Mouse (Mus musculus): ENCODE measurements around the gene B9d2. TPM values are rescaled to one million over a fixed set of nuclear protein-coding genes. Genes with fewer than 3 reads are reported as not detected.

The B9d2 gene
- polyA plus RNA-seq, 2 experiments: 25.1 to 28.1 TPM

DNA sequence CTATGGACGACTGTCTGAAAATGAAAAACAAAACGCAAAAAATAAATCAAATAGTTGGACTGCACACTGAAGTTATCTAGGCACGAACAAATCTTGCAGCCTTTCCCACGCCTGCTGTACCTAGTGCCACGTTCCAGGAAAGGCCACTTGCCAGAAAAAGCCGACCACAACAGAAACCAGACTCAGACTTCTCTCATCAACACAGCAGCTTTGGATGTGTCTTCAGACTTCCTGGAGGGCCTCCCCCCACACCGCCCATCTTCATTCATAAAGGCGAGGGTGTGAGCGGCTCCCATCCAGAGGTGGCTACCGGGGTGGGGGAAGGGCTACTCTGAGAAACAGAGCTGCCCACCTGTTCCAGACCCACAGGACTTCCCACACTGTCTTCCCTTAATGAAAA, 36.4 kb upstream of the B9d2 start:
- TF ChIP-seq POLR2A (IDR thresholded peaks at IDR 0.05; ENCODE audit: borderline replicate concordance, extremely low read depth, insufficient read depth, insufficient read length): no peak
- no peak for DNase-seq (ENCODE audit: low spot score)
- 83% methylated on average over 10 of the region's 10 CpGs for WGBS

DNA sequence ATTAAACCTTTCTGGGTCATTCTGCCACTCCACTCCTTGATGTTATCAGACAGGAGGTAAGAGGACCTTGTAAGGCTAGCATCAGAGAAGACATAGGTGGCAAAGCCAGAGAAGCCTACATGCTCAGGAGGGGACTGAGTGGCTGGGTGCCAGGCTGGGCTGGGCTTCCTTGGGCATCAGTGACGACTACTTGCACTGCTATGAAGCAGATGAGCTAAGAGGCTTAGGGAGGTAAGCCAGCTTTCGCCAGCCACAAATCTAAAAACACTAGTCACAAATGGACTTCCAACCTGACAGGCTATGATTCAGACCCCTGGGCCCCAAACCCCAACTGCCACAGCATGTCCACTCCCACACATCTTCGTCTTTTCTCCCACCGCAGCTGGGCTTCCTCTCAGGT, 35.9 kb upstream of the B9d2 start:
- H3K4me2 ChIP-seq (replicated peaks; ENCODE audit: low read depth, low read length, severe bottlenecking): no peak overlapping the region
- H3K4me1 ChIP-seq (ENCODE audit: control insufficient read depth, insufficient read depth, low read length): no peaks in the 10 kb centered on the region
- no peak overlapping the region for H3K9ac ChIP-seq (ENCODE audit: low read depth, low read length, severe bottlenecking)
- H3K27me3 ChIP-seq (ENCODE audit: control insufficient read depth, insufficient read depth, low read length): no peaks in the 10 kb centered on the region
- H3K4me3 ChIP-seq (replicated peaks; ENCODE audit: low read length): no peak overlapping the region
- H3K36me3 ChIP-seq (ENCODE audit: control insufficient read depth, insufficient read depth, low read length): 0 out of 2 replicates have a peak, but pooled peaks cover 11% of the 10 kb centered on the region
- no peak for TF ChIP-seq POLR2A (IDR thresholded peaks at IDR 0.05; ENCODE audit: borderline replicate concordance, extremely low read depth, insufficient read depth, insufficient read length)
- DNase-seq (ENCODE audit: low spot score) (no peak), ATAC-seq (ENCODE audit: low FRiP score, low read depth) (no peak)
- WGBS: 93% methylated on average over 4 of the region's 4 CpGs
- H3K27ac ChIP-seq (replicated peaks; ENCODE audit: low read depth, low read length): no peak overlapping the region
- H3K9me3 ChIP-seq (ENCODE audit: control insufficient read depth, low read length): no peaks in the 10 kb centered on the region

More for the DNA sequence above, 36.4 kb upstream of the B9d2 start:
- no peak overlapping the region for H3K9ac ChIP-seq (ENCODE audit: low read depth, low read length, severe bottlenecking)
- H3K4me2 ChIP-seq (replicated peaks; ENCODE audit: low read depth, low read length, severe bottlenecking): no peak overlapping the region
- H3K36me3 ChIP-seq (ENCODE audit: control insufficient read depth, insufficient read depth, low read length): 0 out of 2 replicates have a peak, but pooled peaks cover 11% of the 10 kb centered on the region
- no peaks in the 10 kb centered on the region for H3K9me3 ChIP-seq (ENCODE audit: control insufficient read depth, low read length)
- H3K27ac ChIP-seq (replicated peaks; ENCODE audit: low read depth, low read length): no peak overlapping the region
- ATAC-seq (ENCODE audit: low FRiP score, low read depth): no peak
- H3K27me3 ChIP-seq (ENCODE audit: control insufficient read depth, insufficient read depth, low read length): no peaks in the 10 kb centered on the region
- H3K4me3 ChIP-seq (replicated peaks; ENCODE audit: low read length): no peak overlapping the region
- H3K4me1 ChIP-seq (ENCODE audit: control insufficient read depth, insufficient read depth, low read length): no peaks in the 10 kb centered on the region

DNA sequence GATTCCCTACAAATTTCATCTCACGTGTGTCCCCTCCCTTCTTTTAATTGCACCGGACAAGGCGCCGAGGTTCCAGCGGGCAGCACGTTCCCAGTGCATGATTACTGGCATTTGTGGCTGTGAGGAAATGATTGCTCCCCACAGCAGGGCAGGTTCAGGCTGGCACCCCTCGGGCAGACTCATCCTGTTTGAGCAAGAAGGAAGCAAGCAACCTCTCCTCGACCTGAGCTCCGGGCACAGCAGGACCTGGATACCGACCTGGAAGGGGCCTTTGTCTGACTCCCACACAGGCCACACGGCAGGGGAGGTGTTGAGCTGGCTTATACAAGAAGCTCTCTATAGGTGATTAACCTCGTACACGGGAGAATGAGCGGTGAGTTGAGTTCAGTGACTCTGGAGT, 35.5 kb upstream of the B9d2 start:
- DNase-seq (ENCODE audit: low spot score): no peak
- Histone ChIP-seq H3K9me3 (ENCODE audit: control insufficient read depth, low read length) (no peaks in the 10 kb centered on the region), H3K36me3 (ENCODE audit: control insufficient read depth, insufficient read depth, low read length) (0 out of 2 replicates have a peak, but pooled peaks cover 11% of the 10 kb centered on the region), H3K4me3 (replicated peaks; ENCODE audit: low read length) (no peak overlapping the region), H3K9ac (ENCODE audit: low read depth, low read length, severe bottlenecking) (no peak overlapping the region), H3K27me3 (ENCODE audit: control insufficient read depth, insufficient read depth, low read length) (no peaks in the 10 kb centered on the region), H3K27ac (replicated peaks; ENCODE audit: low read depth, low read length) (no peak overlapping the region), H3K4me2 (replicated peaks; ENCODE audit: low read depth, low read length, severe bottlenecking) (no peak overlapping the region), H3K4me1 (ENCODE audit: control insufficient read depth, insufficient read depth, low read length) (no peaks in the 10 kb centered on the region)
- 73% methylated on average over 14 of the region's 14 CpGs for WGBS
- no peak for TF ChIP-seq POLR2A (IDR thresholded peaks at IDR 0.05; ENCODE audit: borderline replicate concordance, extremely low read depth, insufficient read depth, insufficient read length)
- no peak for ATAC-seq (ENCODE audit: low FRiP score, low read depth)

DNA sequence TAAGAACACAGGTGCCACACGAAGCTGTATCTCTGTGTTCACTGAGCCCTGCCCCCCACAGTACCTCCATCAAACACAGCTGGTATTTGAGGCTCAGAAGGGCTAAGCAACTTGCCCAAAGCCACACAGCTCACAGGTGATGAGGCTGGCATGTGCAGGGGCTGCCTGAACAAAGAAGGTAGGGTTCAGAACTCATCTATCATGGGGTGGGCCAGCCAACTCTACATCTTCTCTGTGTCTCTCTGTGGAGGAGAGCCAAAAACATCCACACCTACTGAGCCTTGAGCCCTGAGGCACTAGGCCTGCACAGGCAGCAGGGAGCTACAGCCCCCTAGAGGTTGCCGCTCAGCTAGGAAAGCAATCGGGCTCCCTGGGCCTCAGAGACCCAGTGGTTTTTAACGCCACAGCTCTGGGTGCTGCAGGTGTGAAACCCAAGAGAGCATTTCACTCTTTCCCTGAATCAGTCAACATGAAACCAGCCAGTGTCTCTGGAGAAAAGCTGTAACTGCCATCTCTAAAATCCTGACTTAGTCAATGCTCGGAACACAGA, 32.9 kb upstream of the B9d2 start:
- TF ChIP-seq POLR2A (IDR thresholded peaks at IDR 0.05; ENCODE audit: borderline replicate concordance, extremely low read depth, insufficient read depth, insufficient read length): no peak
- Histone ChIP-seq H3K9ac (ENCODE audit: low read depth, low read length, severe bottlenecking) (no peak overlapping the region), H3K27me3 (ENCODE audit: control insufficient read depth, insufficient read depth, low read length) (no peaks in the 10 kb centered on the region), H3K36me3 (ENCODE audit: control insufficient read depth, insufficient read depth, low read length) (0 out of 2 replicates have a peak, but pooled peaks cover 5% of the 10 kb centered on the region), H3K4me1 (ENCODE audit: control insufficient read depth, insufficient read depth, low read length) (no peaks in the 10 kb centered on the region), H3K9me3 (ENCODE audit: control insufficient read depth, low read length) (no peaks in the 10 kb centered on the region), H3K4me3 (replicated peaks; ENCODE audit: low read length) (no peak overlapping the region), H3K4me2 (replicated peaks; ENCODE audit: low read depth, low read length, severe bottlenecking) (no peak overlapping the region), H3K27ac (replicated peaks; ENCODE audit: low read depth, low read length) (no peak overlapping the region)
- 51% methylated on average over 5 of the region's 5 CpGs for WGBS
- DNase-seq (ENCODE audit: low spot score) (no peak), ATAC-seq (ENCODE audit: low FRiP score, low read depth) (no peak)

DNA sequence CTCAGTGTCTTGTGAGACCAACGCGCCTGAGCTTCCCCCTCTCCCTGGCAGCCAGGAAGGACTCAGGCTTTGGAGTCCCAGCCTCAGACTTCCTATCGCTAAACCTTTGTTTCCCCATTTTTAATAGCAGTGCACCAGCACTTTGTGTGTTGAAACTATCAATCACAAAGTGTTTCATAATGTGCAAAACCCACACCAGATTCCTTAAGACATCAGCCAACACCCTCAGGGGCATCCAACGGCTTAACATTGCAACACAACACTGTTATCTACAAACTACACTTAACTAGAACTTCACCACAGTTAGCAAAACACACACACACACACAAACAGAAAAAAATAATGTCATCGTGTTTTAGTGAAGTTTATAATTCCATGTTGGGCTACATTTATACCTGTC, 30.7 kb upstream of the B9d2 start:
- no peak for TF ChIP-seq POLR2A (IDR thresholded peaks at IDR 0.05; ENCODE audit: borderline replicate concordance, extremely low read depth, insufficient read depth, insufficient read length)

More for the DNA sequence above, 30.7 kb upstream of the B9d2 start:
- Histone ChIP-seq H3K9me3 (ENCODE audit: control insufficient read depth, low read length) (no peaks in the 10 kb centered on the region), H3K36me3 (ENCODE audit: control insufficient read depth, insufficient read depth, low read length) (peaks cover 16% of the 10 kb centered on the region; the same call in 1 of the 2 replicates), H3K27ac (replicated peaks; ENCODE audit: low read depth, low read length) (no peak overlapping the region), H3K4me2 (replicated peaks; ENCODE audit: low read depth, low read length, severe bottlenecking) (no peak overlapping the region), H3K4me1 (ENCODE audit: control insufficient read depth, insufficient read depth, low read length) (no peaks in the 10 kb centered on the region), H3K4me3 (replicated peaks; ENCODE audit: low read length) (no peak overlapping the region), H3K27me3 (ENCODE audit: control insufficient read depth, insufficient read depth, low read length) (no peaks in the 10 kb centered on the region), H3K9ac (ENCODE audit: low read depth, low read length, severe bottlenecking) (no peak overlapping the region)
- ATAC-seq (ENCODE audit: low FRiP score, low read depth): no peak
- WGBS: 84% methylated on average over 5 of the region's 5 CpGs
- no peak for DNase-seq (ENCODE audit: low spot score)
